Mouse (Mus musculus): ENCODE data around the gene Olfr568.

The Olfr568 gene

GRCm38 (mm10) chr7:102924109-102924508 is 47.2 kb downstream of the Olfr568 start, which contains the start of gene Olfr572:
Gene Olfr572, plus strand, starts transcription at chr7:102924409.
- H3K27me3 ChIP-seq (ENCODE audit: insufficient read depth, low read length): no peaks in the 10 kb centered on the region
- no peaks in the 10 kb centered on the region for H3K36me3 ChIP-seq (ENCODE audit: insufficient read depth, low read length)

GRCm38 (mm10) chr7:102927105-102927504 is 50.2 kb downstream of the Olfr568 start:
- Histone ChIP-seq H3K4me1 (replicated peaks; ENCODE audit: low read depth, low read length) (no peaks in the 10 kb centered on the region), H3K27me3 (ENCODE audit: insufficient read depth, low read length) (no peaks in the 10 kb centered on the region), H3K4me3 (replicated peaks; ENCODE audit: low read length) (no peak overlapping the region), H3K36me3 (ENCODE audit: insufficient read depth, low read length) (no peaks in the 10 kb centered on the region), H3K9me3 (ENCODE audit: low read length) (no peaks in the 10 kb centered on the region)
- TF ChIP-seq NANOG (IDR thresholded peaks at IDR 0.05; ENCODE audit: borderline replicate concordance, low read length) (no peak), CTCF (conservative IDR thresholded peaks at IDR 0.05; ENCODE audit: low read length) (no peak), POU5F1 (IDR thresholded peaks at IDR 0.05; ENCODE audit: borderline replicate concordance, low read length) (no peak)

More at GRCm38 (mm10) chr7:102924109-102924508, 47.2 kb downstream of the Olfr568 start, which contains the start of gene Olfr572:
- TF ChIP-seq POU5F1 (IDR thresholded peaks at IDR 0.05; ENCODE audit: borderline replicate concordance, low read length) (no peak), NANOG (IDR thresholded peaks at IDR 0.05; ENCODE audit: borderline replicate concordance, low read length) (no peak), CTCF (conservative IDR thresholded peaks at IDR 0.05; ENCODE audit: low read length) (no peak)
- Histone ChIP-seq H3K4me3 (replicated peaks; ENCODE audit: low read length) (no peak within 1 kb of the TSS), H3K4me1 (replicated peaks; ENCODE audit: low read depth, low read length) (no peaks in the 10 kb centered on the region), H3K9me3 (ENCODE audit: low read length) (no peaks in the 10 kb centered on the region)

All from E14TG2a.4 (cell line).